Mouse (Mus musculus): ENCODE data around the gene Sash3. TPM values are rescaled to one million over a fixed set of nuclear protein-coding genes. Genes with fewer than 3 reads are reported as not detected.

The Sash3 gene
- polyA plus RNA-seq, 1 experiment from 2014 or later: 2.6 TPM

GRCm38 (mm10) chrX:48191261-48191660 is 45.0 kb downstream of the Sash3 start:
- DNase-seq: no peak
- Histone ChIP-seq H3K36me3 (ENCODE audit: insufficient read depth) (peaks cover 16% of the 10 kb centered on the region; the same call in 1 of the 2 replicates), H3K4me3 (ENCODE audit: low read depth, low read length) (no peak overlapping the region), H3K27me3 (ENCODE audit: insufficient read depth, low read length) (no peaks in the 10 kb centered on the region), H3K9me3 (ENCODE audit: low read depth, low read length) (no peaks in the 10 kb centered on the region), H3K4me2 (no peak overlapping the region), H3K9ac (no peak overlapping the region), H3K27ac (ENCODE audit: low read depth) (no peak overlapping the region), H3K4me1 (ENCODE audit: insufficient read depth) (no peaks in the 10 kb centered on the region)
- WGBS: 86% methylated on average over 6 of the region's 6 CpGs
- no peak for TF ChIP-seq CTCF (IDR thresholded peaks at IDR 0.05; ENCODE audit: low read depth)
- ATAC-seq (ENCODE audit: insufficient read depth): no peak

- no peak overlapping the region for H3K27ac ChIP-seq (ENCODE audit: low read depth)
- H3K4me2 ChIP-seq: no peak overlapping the region
- TF ChIP-seq CTCF (IDR thresholded peaks at IDR 0.05; ENCODE audit: low read depth): no peak
- DNase-seq (peak; percentile 77), ATAC-seq (ENCODE audit: insufficient read depth) (peak; percentile 96)
- no peak overlapping the region for H3K4me3 ChIP-seq (ENCODE audit: low read depth, low read length)
- H3K9ac ChIP-seq: no peak overlapping the region
- H3K9me3 ChIP-seq (ENCODE audit: low read depth, low read length): no peaks in the 10 kb centered on the region
- WGBS: 51% methylated on average over 14 of the region's 14 CpGs
- H3K36me3 ChIP-seq (ENCODE audit: insufficient read depth): peaks cover 16% of the 10 kb centered on the region; the same call in 1 of the 2 replicates
- H3K27me3 ChIP-seq (ENCODE audit: insufficient read depth, low read length): no peaks in the 10 kb centered on the region
- H3K4me1 ChIP-seq (ENCODE audit: insufficient read depth): no peaks in the 10 kb centered on the region
Observed at GRCm38 (mm10) chrX:48193235-48194152, 47.3 kb downstream of the Sash3 start.

GRCm38 (mm10) chrX:48197856-48198255 is 51.6 kb downstream of the Sash3 start:
- DNase-seq (no peak), ATAC-seq (ENCODE audit: insufficient read depth) (no peak)
- WGBS: 83% methylated on average over 3 of the region's 3 CpGs
- Histone ChIP-seq H3K4me3 (ENCODE audit: low read depth, low read length) (no peak overlapping the region), H3K27me3 (ENCODE audit: insufficient read depth, low read length) (no peaks in the 10 kb centered on the region), H3K9ac (no peak overlapping the region), H3K4me1 (ENCODE audit: insufficient read depth) (no peaks in the 10 kb centered on the region), H3K4me2 (no peak overlapping the region), H3K9me3 (ENCODE audit: low read depth, low read length) (no peaks in the 10 kb centered on the region), H3K36me3 (ENCODE audit: insufficient read depth) (no peaks in the 10 kb centered on the region), H3K27ac (ENCODE audit: low read depth) (no peak overlapping the region)
- no peak for TF ChIP-seq CTCF (IDR thresholded peaks at IDR 0.05; ENCODE audit: low read depth)

GRCm38 (mm10) chrX:48199026-48199425 is 52.8 kb downstream of the Sash3 start:
- Histone ChIP-seq H3K4me1 (ENCODE audit: insufficient read depth) (no peaks in the 10 kb centered on the region), H3K36me3 (ENCODE audit: insufficient read depth) (no peaks in the 10 kb centered on the region), H3K27me3 (ENCODE audit: insufficient read depth, low read length) (no peaks in the 10 kb centered on the region), H3K9me3 (ENCODE audit: low read depth, low read length) (no peaks in the 10 kb centered on the region), H3K4me3 (ENCODE audit: low read depth, low read length) (no peak overlapping the region), H3K9ac (no peak overlapping the region), H3K4me2 (no peak overlapping the region), H3K27ac (ENCODE audit: low read depth) (no peak overlapping the region)
- DNase-seq (no peak), ATAC-seq (ENCODE audit: insufficient read depth) (no peak)
- no peak for TF ChIP-seq CTCF (IDR thresholded peaks at IDR 0.05; ENCODE audit: low read depth)
- 82% methylated on average over 2 of the region's 2 CpGs for WGBS

GRCm38 (mm10) chrX:48200699-48201098 is 54.5 kb downstream of the Sash3 start:
- no peak for TF ChIP-seq CTCF (IDR thresholded peaks at IDR 0.05; ENCODE audit: low read depth)
- no peak for ATAC-seq (ENCODE audit: insufficient read depth)
- 85% methylated on average over 2 of the region's 3 CpGs for WGBS

GRCm38 (mm10) chrX:48201973-48202372 is 55.7 kb downstream of the Sash3 start:
- Histone ChIP-seq H3K9ac (no peak overlapping the region), H3K27ac (ENCODE audit: low read depth) (no peak overlapping the region), H3K4me2 (no peak overlapping the region), H3K9me3 (ENCODE audit: low read depth, low read length) (no peaks in the 10 kb centered on the region), H3K4me1 (ENCODE audit: insufficient read depth) (no peaks in the 10 kb centered on the region), H3K27me3 (ENCODE audit: insufficient read depth, low read length) (no peaks in the 10 kb centered on the region), H3K4me3 (ENCODE audit: low read depth, low read length) (no peak overlapping the region), H3K36me3 (ENCODE audit: insufficient read depth) (no peaks in the 10 kb centered on the region)
- no peak for TF ChIP-seq CTCF (IDR thresholded peaks at IDR 0.05; ENCODE audit: low read depth)
- ATAC-seq (ENCODE audit: insufficient read depth) (no peak), DNase-seq (no peak)
- 77% methylated on average over 7 of the region's 7 CpGs for WGBS

More at GRCm38 (mm10) chrX:48200699-48201098, 54.5 kb downstream of the Sash3 start:
- H3K27me3 ChIP-seq (ENCODE audit: insufficient read depth, low read length): no peaks in the 10 kb centered on the region
- H3K36me3 ChIP-seq (ENCODE audit: insufficient read depth): no peaks in the 10 kb centered on the region
- no peak for DNase-seq
- H3K4me3 ChIP-seq (ENCODE audit: low read depth, low read length): no peak overlapping the region
- no peaks in the 10 kb centered on the region for H3K4me1 ChIP-seq (ENCODE audit: insufficient read depth)
- H3K9me3 ChIP-seq (ENCODE audit: low read depth, low read length): no peaks in the 10 kb centered on the region
- H3K27ac ChIP-seq (ENCODE audit: low read depth): no peak overlapping the region
- H3K9ac ChIP-seq: no peak overlapping the region
- no peak overlapping the region for H3K4me2 ChIP-seq

GRCm38 (mm10) chrX:48202436-48202835 is 56.2 kb downstream of the Sash3 start:
- Histone ChIP-seq H3K4me2 (no peak overlapping the region), H3K9ac (no peak overlapping the region), H3K4me3 (ENCODE audit: low read depth, low read length) (no peak overlapping the region), H3K4me1 (ENCODE audit: insufficient read depth) (no peaks in the 10 kb centered on the region), H3K27me3 (ENCODE audit: insufficient read depth, low read length) (no peaks in the 10 kb centered on the region), H3K36me3 (ENCODE audit: insufficient read depth) (no peaks in the 10 kb centered on the region), H3K9me3 (ENCODE audit: low read depth, low read length) (no peaks in the 10 kb centered on the region), H3K27ac (ENCODE audit: low read depth) (no peak overlapping the region)
- WGBS: 91% methylated on average over 7 of the region's 7 CpGs
- ATAC-seq (ENCODE audit: insufficient read depth) (no peak), DNase-seq (no peak)
- no peak for TF ChIP-seq CTCF (IDR thresholded peaks at IDR 0.05; ENCODE audit: low read depth)

Data from lung, embryonic 14.5 days (tissue).